In the genomic region with DNA sequence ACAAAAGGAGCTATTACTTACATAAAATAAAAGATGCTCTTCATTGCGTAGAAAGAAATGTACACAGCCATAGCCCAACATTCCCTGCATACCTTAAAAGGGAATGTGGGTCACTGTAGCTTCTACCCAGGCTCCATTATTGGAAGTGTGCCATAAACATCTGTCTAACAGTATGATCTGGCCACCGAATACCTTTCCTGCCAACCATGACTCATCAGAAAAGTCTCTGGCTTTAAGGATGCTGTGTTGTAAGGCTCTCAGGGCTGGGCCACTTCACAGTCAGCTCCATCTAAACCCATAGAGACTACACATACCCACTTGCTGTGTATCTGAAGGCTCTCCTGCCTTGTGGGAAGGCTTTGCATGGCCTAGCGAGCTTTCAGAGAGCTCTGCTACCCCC, we compare ENCODE assay signal across 19 mouse cellular contexts.
DNase-seq lines count a peak whose midpoint lies in the region; ATAC-seq and TF ChIP-seq lines count a peak whose summit lies in the region.
"Had no signal": no experiment of that assay in that cellular context is flagged by ENCODE, and none has a peak within 500 bp of the region (broad histone marks: within the 10 kb centered on the region; RNA-seq: fewer than 3 reads in every experiment).

No protein-coding gene starts in this region.

- peak; percentile 36; the same call in 1 of the 2 replicates for ATAC-seq in limb, embryonic 13.5 days (ENCODE audit: low FRiP score, low read depth)
- peak; percentile 62; the same call in 1 of the 2 replicates for ATAC-seq in stomach, embryonic 16.5 days (ENCODE audit: insufficient read depth, low FRiP score)
- ATAC-seq in stomach, postnatal 0 days (ENCODE audit: low FRiP score, low TSS enrichment): no peak
- ATAC-seq in erythroblast, adult 5-6 weeks (replicated peaks; ENCODE audit: low FRiP score, poor library complexity, severe bottlenecking): peak; percentile 53; the same call in 1 of the 2 replicates
- no peak for ATAC-seq in intestine, embryonic 16.5 days
- ATAC-seq in hindbrain, embryonic 14.5 days (ENCODE audit: low FRiP score): no peak
- ATAC-seq: forebrain, embryonic 16.5 days; hindbrain, embryonic 16.5 days; midbrain, embryonic 15.5 days had no signal

- H3K4me3 ChIP-seq in limb, embryonic 13.5 days: no peak overlapping the region
- H3K4me3 ChIP-seq in limb, embryonic 10.5 days: no peak overlapping the region
- no peak overlapping the region for H3K4me3 ChIP-seq in stomach, embryonic 16.5 days (replicated peaks; ENCODE audit: low read length)
- no peak overlapping the region for H3K4me3 ChIP-seq in stomach, postnatal 0 days (ENCODE audit: low read depth, low read length)
- H3K4me3 ChIP-seq in intestine, embryonic 16.5 days (ENCODE audit: low read length): no peak overlapping the region
- no peak overlapping the region for H3K4me3 ChIP-seq in hindbrain, embryonic 14.5 days (replicated peaks; ENCODE audit: low read length)
- H3K4me3 ChIP-seq: embryonic facial prominence, embryonic 15.5 days; heart, embryonic 10.5 days; midbrain, embryonic 15.5 days had no signal

- H3K4me2 ChIP-seq in limb, embryonic 13.5 days (replicated peaks): no peak overlapping the region
- no peak overlapping the region for H3K4me2 ChIP-seq in stomach, embryonic 16.5 days (ENCODE audit: low read depth, low read length)
- H3K4me2 ChIP-seq in stomach, postnatal 0 days (replicated peaks; ENCODE audit: low read depth): no peak overlapping the region
- H3K4me2 ChIP-seq in intestine, embryonic 16.5 days (ENCODE audit: low read depth, low read length): no peak overlapping the region
- H3K4me2 ChIP-seq in hindbrain, embryonic 14.5 days (replicated peaks): no peak overlapping the region
- H3K4me2 ChIP-seq: embryonic facial prominence, embryonic 15.5 days; midbrain, embryonic 15.5 days had no signal

- no peak for TF ChIP-seq CTCF in stomach, postnatal 0 days (IDR thresholded peaks at IDR 0.05; ENCODE audit: low read depth)

- H3K27ac ChIP-seq in limb, embryonic 13.5 days: no peak overlapping the region
- H3K27ac ChIP-seq in limb, embryonic 10.5 days: no peak overlapping the region
- H3K27ac ChIP-seq in stomach, embryonic 16.5 days (ENCODE audit: low read length): no peak overlapping the region
- no peak overlapping the region for H3K27ac ChIP-seq in stomach, postnatal 0 days (replicated peaks)
- H3K27ac ChIP-seq in intestine, embryonic 16.5 days (ENCODE audit: low read length): no peak overlapping the region
- no peak overlapping the region for H3K27ac ChIP-seq in hindbrain, embryonic 14.5 days
- H3K27ac ChIP-seq: embryonic facial prominence, embryonic 15.5 days; heart, embryonic 10.5 days; liver, embryonic 14.5 days; midbrain, embryonic 15.5 days had no signal

- TF ChIP-seq EP300 in stomach, postnatal 0 days (optimal IDR thresholded peaks at IDR 0.05): no peak

- H3K4me1 ChIP-seq in limb, embryonic 13.5 days: no peaks in the 10 kb centered on the region
- H3K4me1 ChIP-seq in limb, embryonic 10.5 days: peaks cover 2% of the 10 kb centered on the region; the same call in 1 of the 2 replicates
- H3K4me1 ChIP-seq in stomach, embryonic 16.5 days (ENCODE audit: control insufficient read depth, insufficient read depth, low read length): no peaks in the 10 kb centered on the region
- H3K4me1 ChIP-seq in stomach, postnatal 0 days (replicated peaks; ENCODE audit: control insufficient read depth, insufficient read depth): no peaks in the 10 kb centered on the region
- 0 out of 2 replicates have a peak, but pooled peaks cover 2% of the 10 kb centered on the region for H3K4me1 ChIP-seq in intestine, embryonic 16.5 days (ENCODE audit: control insufficient read depth, insufficient read depth, low read length)
- no peaks in the 10 kb centered on the region for H3K4me1 ChIP-seq in hindbrain, embryonic 14.5 days (replicated peaks; ENCODE audit: control insufficient read depth, insufficient read depth, low read length)
- H3K4me1 ChIP-seq: embryonic facial prominence, embryonic 15.5 days; heart, embryonic 10.5 days; midbrain, embryonic 15.5 days had no signal

- H3K9ac ChIP-seq in limb, embryonic 13.5 days: no peak overlapping the region
- no peak overlapping the region for H3K9ac ChIP-seq in stomach, embryonic 16.5 days (ENCODE audit: low read length)
- no peak overlapping the region for H3K9ac ChIP-seq in stomach, postnatal 0 days (ENCODE audit: low read length)
- no peak overlapping the region for H3K9ac ChIP-seq in intestine, embryonic 16.5 days (ENCODE audit: low read depth, low read length)
- H3K9ac ChIP-seq in hindbrain, embryonic 14.5 days: no peak overlapping the region
- H3K9ac ChIP-seq: embryonic facial prominence, embryonic 15.5 days; liver, embryonic 14.5 days; midbrain, embryonic 15.5 days had no signal

- no peaks in the 10 kb centered on the region; the same call in 1 of the 2 replicates for H3K27me3 ChIP-seq in limb, embryonic 13.5 days
- H3K27me3 ChIP-seq in limb, embryonic 10.5 days (ENCODE audit: low read depth, poor library complexity, severe bottlenecking): no peaks in the 10 kb centered on the region
- no peaks in the 10 kb centered on the region for H3K27me3 ChIP-seq in stomach, embryonic 16.5 days (ENCODE audit: control insufficient read depth, insufficient read depth, low read length)
- no peaks in the 10 kb centered on the region for H3K27me3 ChIP-seq in stomach, postnatal 0 days (ENCODE audit: control insufficient read depth, insufficient read depth, low read length)
- H3K27me3 ChIP-seq in intestine, embryonic 16.5 days (replicated peaks; ENCODE audit: control insufficient read depth, insufficient read depth, low read length): no peaks in the 10 kb centered on the region
- H3K27me3 ChIP-seq in hindbrain, embryonic 14.5 days (ENCODE audit: control insufficient read depth, insufficient read depth, low read length): no peaks in the 10 kb centered on the region
- H3K27me3 ChIP-seq: embryonic facial prominence, embryonic 15.5 days; midbrain, embryonic 15.5 days had no signal

- no peaks in the 10 kb centered on the region for H3K9me3 ChIP-seq in limb, embryonic 13.5 days
- H3K9me3 ChIP-seq in limb, embryonic 10.5 days (replicated peaks): no peaks in the 10 kb centered on the region
- no peaks in the 10 kb centered on the region for H3K9me3 ChIP-seq in stomach, embryonic 16.5 days (replicated peaks; ENCODE audit: control insufficient read depth, low read length)
- no peaks in the 10 kb centered on the region for H3K9me3 ChIP-seq in stomach, postnatal 0 days (ENCODE audit: control insufficient read depth, low read length)
- H3K9me3 ChIP-seq in intestine, embryonic 16.5 days (ENCODE audit: control insufficient read depth, low read length): no peaks in the 10 kb centered on the region
- no peaks in the 10 kb centered on the region for H3K9me3 ChIP-seq in hindbrain, embryonic 14.5 days (ENCODE audit: control insufficient read depth, low read length)
- H3K9me3 ChIP-seq: embryonic facial prominence, embryonic 15.5 days; heart, embryonic 10.5 days; midbrain, embryonic 15.5 days had no signal

- no peaks in the 10 kb centered on the region for H3K36me3 ChIP-seq in limb, embryonic 13.5 days
- H3K36me3 ChIP-seq in limb, embryonic 10.5 days: no peaks in the 10 kb centered on the region
- no peaks in the 10 kb centered on the region for H3K36me3 ChIP-seq in stomach, embryonic 16.5 days (ENCODE audit: control insufficient read depth, insufficient read depth, low read length)
- H3K36me3 ChIP-seq in stomach, postnatal 0 days (ENCODE audit: control insufficient read depth, insufficient read depth, low read length): no peaks in the 10 kb centered on the region
- H3K36me3 ChIP-seq in intestine, embryonic 16.5 days (ENCODE audit: control insufficient read depth, insufficient read depth, low read length): no peaks in the 10 kb centered on the region
- H3K36me3 ChIP-seq in hindbrain, embryonic 14.5 days (replicated peaks; ENCODE audit: control insufficient read depth, insufficient read depth): no peaks in the 10 kb centered on the region
- H3K36me3 ChIP-seq: embryonic facial prominence, embryonic 15.5 days; heart, embryonic 10.5 days; midbrain, embryonic 15.5 days had no signal

- no peak for DNase-seq in limb, embryonic 10.5 days (ENCODE audit: low spot score)
- no peak for DNase-seq in stomach, postnatal 0 days (ENCODE audit: low spot score)
- no peak for DNase-seq in hindbrain, embryonic 14.5 days (ENCODE audit: low spot score)
- DNase-seq: adrenal gland, adult 8-10 months; cerebellum, adult 18-20 months; heart, postnatal 10 days; kidney, adult 18-20 months; kidney, postnatal 14 days; thymus, postnatal 36 days had no signal

- 56% methylated on average over 3 of the region's 3 CpGs for WGBS in limb, embryonic 13.5 days
- WGBS in limb, embryonic 10.5 days: 88% methylated on average over 3 of the region's 3 CpGs
- WGBS in stomach, embryonic 16.5 days: 52% methylated on average over 3 of the region's 3 CpGs
- 45% methylated on average over 3 of the region's 3 CpGs for WGBS in stomach, postnatal 0 days
- 61% methylated on average over 3 of the region's 3 CpGs for WGBS in intestine, embryonic 16.5 days
- 85% methylated on average over 3 of the region's 3 CpGs for WGBS in hindbrain, embryonic 14.5 days

Comparison
In these comparisons a context has a peak if more than half of its experiments do, and no peak if none do; other contexts are left out.
1. ATAC-seq: peak in limb, embryonic 13.5 days (single experiment), stomach, embryonic 16.5 days (single experiment) and erythroblast, adult 5-6 weeks (single experiment); none in stomach, postnatal 0 days (single experiment), intestine, embryonic 16.5 days (single experiment) and hindbrain, embryonic 14.5 days (single experiment).